Mouse (Mus musculus) bone marrow, adult 2 months (tissue): ENCODE data around the gene Dusp10. TPM values are rescaled to one million over a fixed set of nuclear protein-coding genes. Genes with fewer than 3 reads are reported as not detected.

ENCODE experiments used
- H3K27ac ChIP-seq: fragments of 200-500 bp; 2 replicates; pipeline ENCODE4 v1.5.1; 2012; ENCODE audit warnings: low read depth, mild to moderate bottlenecking, control low read depth, inconsistent platforms, low read length; ENCODE audit not compliant: control insufficient read depth, poor library complexity, insufficient read depth
- H3K4me1 ChIP-seq: fragments of 200-500 bp; 2 replicates; pipeline ENCODE4 v1.6.1; 2011; ENCODE audit warnings: low read length; ENCODE audit not compliant: control insufficient read depth, insufficient read depth
- H3K4me3 ChIP-seq: fragments of 200-500 bp; replicated peaks from 2 replicates; pipeline ENCODE3; 2011; ENCODE audit warnings: mild to moderate bottlenecking, low read depth, low read length, control low read depth; ENCODE audit not compliant: control insufficient read depth
- CTCF ChIP-seq: fragments of 200-500 bp; IDR thresholded peaks from 2 replicates; pipeline ENCODE4 v1.5.1; 2011; ENCODE audit warnings: low read length, control low read depth; ENCODE audit not compliant: control insufficient read depth, insufficient read depth
- POLR2A ChIP-seq: fragments of 200-500 bp; IDR thresholded peaks from 2 replicates; pipeline ENCODE4 v1.6.1; 2011; ENCODE audit warnings: low read depth, mild to moderate bottlenecking, control low read depth, low read length, borderline replicate concordance; ENCODE audit not compliant: control insufficient read depth
- WGBS: fragments of 180-500 bp; shearing (Covaris S2); methylation state at CpG from one replicate; pipeline ENCODE4 v1.1.7; 2018; 5-methylcytosine and 5-hydroxymethylcytosine counted together
- polyA plus RNA-seq: library from polyadenylated mRNA; stranded (reverse); fragments of >200 nt; gene quantifications from 2 replicates; pipeline ENCODE4 v1.2.4, GENCODE M21; 2011; ENCODE audit warnings: low replicate concordance; ENCODE audit not compliant: missing spikeins, insufficient read depth, insufficient read length

Dusp10 gene
- polyA plus RNA-seq, 1 experiment: 7.9 TPM

DNA sequence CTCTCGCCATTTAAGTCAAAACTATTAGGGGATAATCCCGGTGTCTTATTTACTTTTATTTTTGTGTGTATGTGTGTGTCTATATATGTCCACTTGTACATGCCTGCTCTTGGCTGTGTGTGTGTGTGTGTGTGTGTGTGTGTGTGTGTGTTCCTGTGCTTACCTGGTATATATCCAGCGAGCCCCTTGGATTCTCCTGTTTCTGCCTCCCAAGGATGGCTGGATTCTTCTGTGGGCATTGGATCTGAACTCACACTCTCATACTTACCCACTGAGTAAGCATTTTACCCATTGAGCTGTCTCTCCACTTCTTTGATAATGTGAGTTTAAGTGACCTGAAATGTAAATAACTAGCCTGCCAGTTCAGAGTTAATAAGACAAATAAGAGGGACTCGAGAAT, 40.6 kb downstream of the Dusp10 start:
- Histone ChIP-seq H3K4me3 (no peak overlapping the region), H3K27ac (no peak overlapping the region), H3K4me1 (peaks cover 1% of the 10 kb centered on the region)
- WGBS: 84% methylated on average over 4 of the region's 4 CpGs
- TF ChIP-seq POLR2A (no peak), CTCF (no peak)

DNA sequence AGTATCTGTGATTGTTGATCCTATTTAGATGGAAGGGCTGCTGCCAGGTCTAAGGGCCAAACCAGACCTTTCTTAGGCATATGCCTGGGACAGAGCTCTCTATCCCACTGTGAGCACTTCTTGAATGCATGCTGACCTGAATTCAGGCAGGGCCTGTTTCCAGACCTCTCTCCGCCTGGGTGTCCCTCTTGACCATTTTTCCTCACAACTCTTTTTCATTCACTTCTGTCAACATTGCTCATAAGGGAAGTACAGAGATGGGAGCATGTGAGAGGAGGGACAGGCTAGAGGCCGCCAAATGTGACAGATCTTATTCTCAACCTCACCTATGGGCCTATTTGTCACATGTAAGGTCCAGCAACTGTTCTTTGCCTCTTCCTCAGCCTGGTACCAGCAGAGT, 41.1 kb downstream of the Dusp10 start:
- Histone ChIP-seq H3K4me3 (no peak overlapping the region), H3K27ac (no peak overlapping the region), H3K4me1 (no peaks in the 10 kb centered on the region; the same call in none of the 2 replicates)
- TF ChIP-seq CTCF (no peak), POLR2A (no peak)
- 81% methylated on average over 2 of the region's 2 CpGs for WGBS

DNA sequence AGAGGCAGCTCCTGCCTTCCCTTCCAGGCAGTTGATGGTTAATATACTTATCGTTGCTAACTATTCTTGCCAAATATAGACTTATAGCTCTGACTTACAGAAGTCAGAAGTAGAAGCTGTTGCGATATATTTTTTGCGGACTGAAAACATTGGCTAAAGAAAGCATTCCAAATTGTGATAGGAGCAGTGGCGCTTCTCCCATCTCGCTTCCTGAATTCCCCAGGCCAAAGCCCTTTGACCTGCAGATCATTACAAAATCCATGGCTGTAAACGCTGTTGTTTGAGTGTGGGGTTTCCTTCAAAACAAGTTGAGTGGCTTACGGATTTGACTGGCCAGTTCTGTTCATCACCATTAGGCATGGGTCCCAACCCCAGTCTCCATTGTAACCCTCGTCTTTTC, 45.1 kb downstream of the Dusp10 start:
- H3K4me1 ChIP-seq: no peaks in the 10 kb centered on the region
- 83% methylated on average over 8 of the region's 8 CpGs for WGBS
- TF ChIP-seq POLR2A (no peak), CTCF (no peak)
- H3K4me3 ChIP-seq: no peak overlapping the region
- H3K27ac ChIP-seq: no peak overlapping the region

DNA sequence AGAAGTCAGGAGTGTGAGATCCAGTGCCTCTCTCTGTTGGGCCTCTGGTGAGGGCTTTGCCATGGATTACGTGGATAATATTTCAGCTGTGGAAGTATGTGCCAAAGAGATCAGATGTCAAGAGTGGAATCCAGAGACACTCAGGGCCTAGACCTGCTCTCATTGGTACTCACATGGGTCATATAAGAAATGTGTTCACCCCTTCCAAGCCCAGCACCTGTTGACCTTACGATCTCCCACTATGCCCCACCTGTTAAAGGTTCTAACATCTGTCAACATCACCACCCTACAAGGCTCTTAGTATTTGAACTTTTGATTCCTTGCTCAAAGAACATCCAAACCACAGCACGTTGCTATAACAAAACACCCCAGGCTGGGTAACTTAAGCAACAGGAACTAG, 46.7 kb downstream of the Dusp10 start:
- no peaks in the 10 kb centered on the region for H3K4me1 ChIP-seq
- H3K27ac ChIP-seq: no peak overlapping the region

DNA sequence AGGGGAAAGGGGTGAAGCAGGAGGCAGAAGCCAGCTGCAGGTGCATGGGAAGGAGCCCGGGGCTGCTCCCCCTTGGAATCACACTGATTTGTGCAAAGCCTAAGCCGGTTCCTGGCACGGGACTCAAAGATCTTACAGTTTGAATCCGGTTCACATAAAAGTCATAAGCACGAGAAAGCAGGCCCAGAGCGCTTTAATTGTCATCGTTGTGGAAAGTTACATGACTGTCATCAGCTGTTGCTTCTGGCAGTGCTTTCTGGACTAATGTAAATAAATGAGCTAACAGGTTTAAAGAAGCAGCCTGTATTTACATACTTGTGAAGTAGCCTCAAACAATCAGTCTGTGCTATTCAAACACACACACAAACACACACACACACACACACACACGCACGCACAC, 47.3 kb downstream of the Dusp10 start:
- TF ChIP-seq POLR2A (no peak), CTCF (no peak)
- WGBS: 84% methylated on average over 9 of the region's 9 CpGs
- no peak overlapping the region for H3K4me3 ChIP-seq
- no peak overlapping the region for H3K27ac ChIP-seq
- no peaks in the 10 kb centered on the region for H3K4me1 ChIP-seq

More for the DNA sequence above, 46.7 kb downstream of the Dusp10 start:
- no peak overlapping the region for H3K4me3 ChIP-seq
- TF ChIP-seq CTCF (no peak), POLR2A (no peak)
- WGBS: 81% methylated on average over 3 of the region's 3 CpGs

GRCm38 (mm10) chr1:184060828-184061734, 48.0 kb downstream of the Dusp10 start:
- H3K27ac ChIP-seq: no peak overlapping the region
- TF ChIP-seq POLR2A: no peak
- TF ChIP-seq CTCF: no peak
- no peak overlapping the region for H3K4me3 ChIP-seq
- 65% methylated on average over 4 of the region's 4 CpGs for WGBS
- H3K4me1 ChIP-seq: no peaks in the 10 kb centered on the region

DNA sequence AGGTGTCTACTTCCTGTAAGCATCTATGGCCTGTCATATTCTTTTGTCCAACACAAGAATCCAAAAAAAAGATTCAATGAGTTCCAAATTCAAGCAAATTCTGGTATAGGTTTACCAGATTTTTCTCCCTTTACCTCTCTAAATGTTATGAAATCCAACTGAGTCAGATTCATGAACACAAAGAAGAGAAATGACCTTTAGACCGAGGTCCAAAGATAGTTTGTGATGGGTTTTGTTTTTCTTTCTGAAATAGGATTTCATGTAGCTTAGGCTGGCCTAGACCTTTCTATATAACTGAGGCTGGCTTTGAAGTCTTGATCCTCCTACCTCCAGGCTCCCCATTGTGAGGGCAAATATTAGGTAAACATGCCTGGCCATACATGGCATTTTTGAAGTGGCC, 48.8 kb downstream of the Dusp10 start:
- WGBS: 88% methylated on average over 1 of the region's 1 CpGs
- Histone ChIP-seq H3K27ac (no peak overlapping the region), H3K4me3 (no peak overlapping the region), H3K4me1 (no peaks in the 10 kb centered on the region; the same call in 1 of the 2 replicates)
- TF ChIP-seq POLR2A (no peak), CTCF (no peak)

GRCm38 (mm10) chr1:184064306-184064705, 51.2 kb downstream of the Dusp10 start:
- 49% methylated on average over 7 of the region's 7 CpGs for WGBS
- no peak overlapping the region for H3K4me3 ChIP-seq
- TF ChIP-seq POLR2A: no peak
- no peak overlapping the region for H3K27ac ChIP-seq
- H3K4me1 ChIP-seq: peaks cover 1% of the 10 kb centered on the region; the same call in 1 of the 2 replicates
